Mouse (Mus musculus) embryonic fibroblast, embryonic 13.5 days (primary cell): ENCODE data around the gene Cyp2c38. TPM values are rescaled to one million over a fixed set of nuclear protein-coding genes. Genes with fewer than 3 reads are reported as not detected.
"Not testable (repeated sequence)": the region's sequence is repeated elsewhere in the genome, so short reads cannot be mapped to it uniquely, and the experiment has no call there.

Source experiments
- H3K27ac ChIP-seq: 2 replicates; pipeline ENCODE4 v1.5.1; 2012; ENCODE audit warnings: low read length, control low read depth, inconsistent platforms; ENCODE audit not compliant: insufficient read depth
- H3K4me1 ChIP-seq: 2 replicates; pipeline ENCODE4 v1.6.1; 2011; ENCODE audit warnings: low read length; ENCODE audit not compliant: control insufficient read depth, insufficient read depth
- H3K4me3 ChIP-seq: 2 replicates; pipeline ENCODE4 v1.5.1; 2011; ENCODE audit warnings: mild to moderate bottlenecking, control low read depth, low read length; ENCODE audit not compliant: insufficient read depth
- CTCF ChIP-seq: IDR thresholded peaks from 2 replicates; pipeline ENCODE4 v1.5.1; 2011; ENCODE audit warnings: mild to moderate bottlenecking, control low read depth, low read length, moderate library complexity, borderline replicate concordance; ENCODE audit not compliant: insufficient read depth
- POLR2A ChIP-seq: IDR thresholded peaks from 2 replicates; pipeline ENCODE4 v1.6.1; 2011; ENCODE audit warnings: low read depth, mild to moderate bottlenecking, control low read depth, low read length, moderate library complexity
- polyA plus RNA-seq: library from polyadenylated mRNA; stranded (reverse); fragments of >200 nt; gene quantifications from 2 replicates; pipeline ENCODE4 v1.2.4, GENCODE M21; 2011; ENCODE audit warnings: low read depth; ENCODE audit not compliant: missing spikeins, insufficient read length

The Cyp2c38 gene
- polyA plus RNA-seq, result not detected in 2 replicates

- H3K27ac ChIP-seq, result no peak within 1 kb of the TSS
- TF ChIP-seq POLR2A (no peak), CTCF (no peak)
- no peaks in the 10 kb centered on the region for H3K4me1 ChIP-seq
- H3K4me3 ChIP-seq, result no peak within 1 kb of the TSS
Measured at GRCm38 (mm10) chr19:39462941-39463340, at the start of gene Cyp2c38. Gene Cyp2c38 (minus strand): TSS chr19:39463075.

GRCm38 (mm10) chr19:39510534-39510933, 47.7 kb upstream of the Cyp2c38 start, which contains the start of gene Cyp2c39:
Gene Cyp2c39 (plus strand): TSS chr19:39510862.
- no peak for TF ChIP-seq POLR2A
- no peak for TF ChIP-seq CTCF
- no peak within 1 kb of the TSS for H3K27ac ChIP-seq
- no peak within 1 kb of the TSS for H3K4me3 ChIP-seq
- H3K4me1 ChIP-seq, result no peaks in the 10 kb centered on the region

GRCm38 (mm10) chr19:39509533-39509932, 46.7 kb upstream of the Cyp2c38 start:
- Histone ChIP-seq H3K4me3 (no peak overlapping the region), H3K27ac (no peak overlapping the region), H3K4me1 (no peaks in the 10 kb centered on the region)
- TF ChIP-seq POLR2A, result no peak
- no peak for TF ChIP-seq CTCF

GRCm38 (mm10) chr19:39506341-39506740, 43.5 kb upstream of the Cyp2c38 start:
- no peak for TF ChIP-seq CTCF
- no peak for TF ChIP-seq POLR2A
- H3K4me1 ChIP-seq, result no peaks in the 10 kb centered on the region
- no peak overlapping the region for H3K4me3 ChIP-seq

GRCm38 (mm10) chr19:39483961-39484360, 21.1 kb upstream of the Cyp2c38 start:
- not testable (repeated sequence) for H3K4me3 ChIP-seq, H3K4me1 ChIP-seq, H3K27ac ChIP-seq

More at GRCm38 (mm10) chr19:39506341-39506740, 43.5 kb upstream of the Cyp2c38 start:
- no peak overlapping the region for H3K27ac ChIP-seq

GRCm38 (mm10) chr19:39463923-39464322, 1.0 kb upstream of the Cyp2c38 start:
- TF ChIP-seq CTCF (no peak), POLR2A (no peak)
- H3K4me3 ChIP-seq, result no peak overlapping the region
- H3K4me1 ChIP-seq, result no peaks in the 10 kb centered on the region
- no peak overlapping the region for H3K27ac ChIP-seq

Other genes starting within 250 kb of the Cyp2c38 start
- not detected in 2 replicates for gene Cyp2c29, start 193.7 kb downstream of the Cyp2c38 start, polyA plus RNA-seq
- not detected in 2 replicates for gene Cyp2c39, start 47.8 kb upstream of the Cyp2c38 start, polyA plus RNA-seq
- gene Cyp2c67, start 186.0 kb upstream of the Cyp2c38 start, polyA plus RNA-seq, result not detected in 2 replicates